Mouse (Mus musculus): ENCODE data around the gene Cpm. TPM values are rescaled to one million over a fixed set of nuclear protein-coding genes. Genes with fewer than 3 reads are reported as not detected.

Gene Cpm
- polyA plus RNA-seq, 1 experiment from 2014 or later = 4.2 TPM

- 59% methylated on average over 11 of the region's 11 CpGs for WGBS
- ATAC-seq (ENCODE audit: low read depth) = no peak
Observed at GRCm38 (mm10) chr10:117659819-117660218, 30.5 kb downstream of the Cpm start.

GRCm38 (mm10) chr10:117662316-117663055 lies 33.2 kb downstream of the Cpm start:
- Histone ChIP-seq H3K27ac (ENCODE audit: low read depth, low read length) (no peak overlapping the region), H3K9ac (replicated peaks; ENCODE audit: low read depth, low read length) (no peak overlapping the region), H3K27me3 (ENCODE audit: control insufficient read depth, insufficient read depth, low read length) (no peaks in the 10 kb centered on the region), H3K9me3 (ENCODE audit: control insufficient read depth, low read length) (no peaks in the 10 kb centered on the region), H3K36me3 (ENCODE audit: control insufficient read depth, insufficient read depth, low read length) (no peaks in the 10 kb centered on the region), H3K4me2 (ENCODE audit: low read depth, low read length) (no peak overlapping the region), H3K4me3 (ENCODE audit: low read depth, low read length) (no peak overlapping the region), H3K4me1 (ENCODE audit: control insufficient read depth, insufficient read depth, low read length) (no peaks in the 10 kb centered on the region)
- no peak for ATAC-seq (ENCODE audit: low read depth)
- WGBS = 80% methylated on average over 15 of the region's 15 CpGs

More at GRCm38 (mm10) chr10:117659819-117660218, 30.5 kb downstream of the Cpm start:
- Histone ChIP-seq H3K27ac (ENCODE audit: low read depth, low read length) (no peak overlapping the region), H3K9me3 (ENCODE audit: control insufficient read depth, low read length) (no peaks in the 10 kb centered on the region), H3K27me3 (ENCODE audit: control insufficient read depth, insufficient read depth, low read length) (no peaks in the 10 kb centered on the region), H3K4me3 (ENCODE audit: low read depth, low read length) (no peak overlapping the region), H3K9ac (replicated peaks; ENCODE audit: low read depth, low read length) (no peak overlapping the region), H3K4me2 (ENCODE audit: low read depth, low read length) (no peak overlapping the region), H3K36me3 (ENCODE audit: control insufficient read depth, insufficient read depth, low read length) (no peaks in the 10 kb centered on the region), H3K4me1 (ENCODE audit: control insufficient read depth, insufficient read depth, low read length) (no peaks in the 10 kb centered on the region)

DNA sequence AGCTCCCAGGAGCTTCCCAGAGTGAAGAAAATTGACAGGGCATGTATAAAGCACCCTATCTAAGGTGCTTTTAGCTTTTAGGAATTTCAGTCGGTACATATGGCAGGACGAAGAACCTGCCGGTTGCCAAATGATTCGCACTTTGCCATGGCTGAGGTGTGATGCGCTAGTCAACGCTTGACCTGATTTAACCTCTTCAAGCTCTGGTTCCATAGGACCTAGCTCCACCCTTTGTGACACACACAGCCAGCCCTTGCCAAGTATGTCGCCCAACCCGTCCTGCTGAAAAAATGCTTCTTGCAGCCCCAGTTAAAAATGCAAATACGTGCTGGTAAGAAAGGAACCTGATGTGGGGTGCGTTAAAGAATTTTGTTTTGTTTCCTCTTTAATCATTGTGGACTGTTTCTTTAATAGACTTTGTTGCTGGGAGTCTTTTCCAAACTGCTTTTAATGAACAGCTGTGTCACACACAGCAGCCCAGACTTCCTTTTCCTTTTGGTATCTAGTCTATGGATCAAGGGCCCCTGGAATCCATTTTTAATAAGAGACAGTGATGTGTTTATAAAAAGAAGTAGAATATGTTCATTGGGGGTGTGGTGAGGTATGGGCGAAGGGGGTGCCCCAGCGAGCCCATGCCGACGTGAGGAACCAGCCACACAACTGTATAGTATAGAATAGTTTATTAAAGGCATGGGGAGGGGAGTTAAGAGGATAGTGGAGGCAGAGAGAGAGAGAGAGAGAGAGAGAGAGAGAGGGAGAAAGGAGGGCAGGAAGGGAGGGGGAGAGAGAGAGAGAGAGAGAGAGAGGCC lies 34.0 kb downstream of the Cpm start:
- no peak for ATAC-seq (ENCODE audit: low read depth)
- no peaks in the 10 kb centered on the region for H3K27me3 ChIP-seq (ENCODE audit: control insufficient read depth, insufficient read depth, low read length)
- WGBS = 78% methylated on average over 14 of the region's 14 CpGs

DNA sequence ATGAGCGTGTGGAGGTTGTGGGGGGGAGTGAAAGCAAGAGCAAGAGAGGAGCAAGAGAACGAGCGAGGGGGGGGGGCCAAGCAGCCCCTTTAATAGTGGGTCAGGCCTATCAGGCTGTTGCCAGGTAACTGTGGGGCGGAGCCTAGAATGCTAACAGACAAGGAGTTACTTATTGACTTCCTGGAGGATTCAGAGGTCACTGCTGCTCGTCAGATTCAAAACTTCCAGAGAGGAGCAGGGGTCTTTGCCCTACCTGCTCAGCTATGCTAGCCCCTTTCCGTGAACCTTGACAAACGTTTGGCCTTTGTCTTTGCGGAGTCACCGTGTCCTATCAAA lies 34.5 kb downstream of the Cpm start:
- Histone ChIP-seq H3K9me3 (ENCODE audit: control insufficient read depth, low read length) (no peaks in the 10 kb centered on the region), H3K27ac (ENCODE audit: low read depth, low read length) (no peak overlapping the region), H3K36me3 (ENCODE audit: control insufficient read depth, insufficient read depth, low read length) (no peaks in the 10 kb centered on the region), H3K4me1 (ENCODE audit: control insufficient read depth, insufficient read depth, low read length) (no peaks in the 10 kb centered on the region), H3K4me2 (ENCODE audit: low read depth, low read length) (no peak overlapping the region), H3K27me3 (ENCODE audit: control insufficient read depth, insufficient read depth, low read length) (no peaks in the 10 kb centered on the region), H3K4me3 (ENCODE audit: low read depth, low read length) (no peak overlapping the region), H3K9ac (replicated peaks; ENCODE audit: low read depth, low read length) (no peak overlapping the region)
- WGBS = 18% methylated on average over 9 of the region's 9 CpGs
- no peak; the same call in 1 of the 2 replicates for ATAC-seq (ENCODE audit: low read depth)

More for the DNA sequence above, 34.0 kb downstream of the Cpm start:
- Histone ChIP-seq H3K4me2 (ENCODE audit: low read depth, low read length) (no peak overlapping the region), H3K4me1 (ENCODE audit: control insufficient read depth, insufficient read depth, low read length) (no peaks in the 10 kb centered on the region), H3K36me3 (ENCODE audit: control insufficient read depth, insufficient read depth, low read length) (no peaks in the 10 kb centered on the region), H3K9me3 (ENCODE audit: control insufficient read depth, low read length) (no peaks in the 10 kb centered on the region), H3K27ac (ENCODE audit: low read depth, low read length) (no peak overlapping the region), H3K9ac (replicated peaks; ENCODE audit: low read depth, low read length) (no peak overlapping the region), H3K4me3 (ENCODE audit: low read depth, low read length) (no peak overlapping the region)

DNA sequence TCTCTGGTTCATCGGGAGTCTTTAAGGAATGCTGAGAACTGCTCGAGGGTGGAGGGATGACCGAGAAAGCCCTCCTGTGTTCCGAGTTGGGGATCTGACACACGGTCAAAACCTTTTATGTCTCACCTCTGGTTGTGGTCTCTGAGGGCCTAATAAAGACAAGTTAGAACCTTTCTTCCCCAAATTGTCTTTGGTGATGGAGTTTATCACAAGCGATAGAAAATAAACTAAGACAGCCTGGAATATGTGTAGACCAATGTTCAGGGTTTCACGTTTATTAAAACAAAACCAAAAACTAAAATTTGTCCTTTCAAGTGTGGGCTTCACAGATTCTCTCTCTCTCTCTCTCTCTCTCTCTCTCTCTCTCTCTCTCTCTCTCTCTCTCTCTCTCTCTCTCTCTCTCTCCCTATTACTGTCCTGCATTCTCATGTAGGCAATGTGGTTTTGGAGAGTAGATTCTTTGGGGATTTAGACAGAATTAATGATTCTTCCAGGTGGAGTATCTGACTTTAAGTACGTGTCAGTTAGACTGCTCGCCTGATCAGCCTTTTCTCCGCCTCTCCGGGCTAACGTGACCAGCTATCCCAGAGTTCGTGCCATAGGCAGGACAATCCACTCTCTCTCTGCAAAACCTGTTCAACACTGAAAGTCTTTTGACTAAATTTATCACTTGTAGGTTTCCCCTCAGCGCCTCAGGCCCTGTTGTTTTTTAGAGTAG lies 35.1 kb downstream of the Cpm start:
- Histone ChIP-seq H3K9me3 (ENCODE audit: control insufficient read depth, low read length) (no peaks in the 10 kb centered on the region), H3K27ac (ENCODE audit: low read depth, low read length) (no peak overlapping the region), H3K9ac (replicated peaks; ENCODE audit: low read depth, low read length) (no peak overlapping the region), H3K27me3 (ENCODE audit: control insufficient read depth, insufficient read depth, low read length) (no peaks in the 10 kb centered on the region), H3K4me2 (ENCODE audit: low read depth, low read length) (no peak overlapping the region), H3K36me3 (ENCODE audit: control insufficient read depth, insufficient read depth, low read length) (no peaks in the 10 kb centered on the region), H3K4me1 (ENCODE audit: control insufficient read depth, insufficient read depth, low read length) (no peaks in the 10 kb centered on the region), H3K4me3 (ENCODE audit: low read depth, low read length) (no peak overlapping the region)
- ATAC-seq (ENCODE audit: low read depth) = no peak; the same call in 1 of the 2 replicates
- WGBS = 58% methylated on average over 14 of the region's 14 CpGs

DNA sequence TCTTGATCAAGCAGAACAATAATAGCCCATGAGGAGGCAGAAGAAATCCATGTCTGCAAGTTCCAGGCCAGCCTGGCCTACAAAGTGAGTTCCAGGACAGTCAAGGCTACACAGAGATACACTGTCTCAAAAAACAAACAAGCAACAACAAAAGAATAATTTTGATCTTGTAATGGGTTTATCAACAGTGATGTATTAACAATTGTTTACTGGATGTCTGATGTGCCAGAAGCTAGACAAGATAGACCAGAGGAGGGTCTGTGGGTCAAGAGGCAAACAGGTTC lies 35.6 kb downstream of the Cpm start:
- no peak for ATAC-seq (ENCODE audit: low read depth)
- H3K36me3 ChIP-seq (ENCODE audit: control insufficient read depth, insufficient read depth, low read length) = no peaks in the 10 kb centered on the region
- H3K27me3 ChIP-seq (ENCODE audit: control insufficient read depth, insufficient read depth, low read length) = no peaks in the 10 kb centered on the region

DNA sequence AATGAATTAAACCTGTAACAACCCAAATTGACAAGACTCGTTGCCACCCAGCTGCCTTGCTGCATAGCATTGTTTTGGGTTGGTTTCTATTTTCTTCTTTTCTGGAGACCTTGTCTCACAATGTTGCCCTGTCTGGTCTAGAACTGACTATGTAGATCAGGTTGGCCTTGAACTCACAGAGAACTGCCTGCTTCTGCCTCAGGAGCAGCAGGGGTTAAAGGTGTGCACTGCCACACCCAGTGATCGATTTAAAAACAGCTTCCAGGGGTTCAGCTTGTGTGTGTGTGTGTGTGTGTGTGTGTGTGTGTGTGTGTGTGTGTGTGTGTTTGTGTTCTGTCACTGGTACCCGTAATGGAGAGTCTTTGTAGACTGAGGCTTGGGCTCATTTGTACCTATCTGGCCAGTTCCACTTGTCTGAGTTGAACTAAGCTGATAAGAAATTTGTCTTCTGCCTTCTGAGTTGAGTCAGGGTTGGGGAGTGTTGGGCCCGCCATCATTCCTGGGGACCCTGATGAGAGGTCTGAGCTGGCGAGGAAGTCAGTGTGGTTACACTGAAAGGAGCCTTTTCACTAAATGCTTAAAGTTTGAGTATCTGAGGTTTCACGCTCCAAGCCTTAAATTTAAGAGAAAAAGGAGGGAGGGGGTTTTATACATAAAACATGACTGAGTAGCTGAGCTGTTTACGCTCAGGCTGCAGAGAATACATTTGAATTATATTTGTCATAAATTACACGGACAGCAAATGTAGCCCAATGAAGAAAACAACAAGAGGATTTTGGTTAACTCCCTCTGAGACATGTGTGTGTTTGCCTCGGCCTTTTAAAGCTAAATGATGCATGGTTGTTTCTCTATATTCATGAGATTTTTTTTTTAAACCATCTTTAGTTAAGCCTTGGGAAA lies 36.3 kb downstream of the Cpm start:
- no peak for ATAC-seq (ENCODE audit: low read depth)
- Histone ChIP-seq H3K36me3 (ENCODE audit: control insufficient read depth, insufficient read depth, low read length) (no peaks in the 10 kb centered on the region), H3K4me2 (ENCODE audit: low read depth, low read length) (no peak overlapping the region), H3K4me1 (ENCODE audit: control insufficient read depth, insufficient read depth, low read length) (no peaks in the 10 kb centered on the region), H3K9me3 (ENCODE audit: control insufficient read depth, low read length) (no peaks in the 10 kb centered on the region), H3K4me3 (ENCODE audit: low read depth, low read length) (no peak overlapping the region), H3K27me3 (ENCODE audit: control insufficient read depth, insufficient read depth, low read length) (no peaks in the 10 kb centered on the region), H3K9ac (replicated peaks; ENCODE audit: low read depth, low read length) (no peak overlapping the region), H3K27ac (ENCODE audit: low read depth, low read length) (no peak overlapping the region)
- WGBS = 49% methylated on average over 9 of the region's 9 CpGs

More for the DNA sequence above, 35.6 kb downstream of the Cpm start:
- H3K4me2 ChIP-seq (ENCODE audit: low read depth, low read length) = no peak overlapping the region
- H3K9ac ChIP-seq (replicated peaks; ENCODE audit: low read depth, low read length) = no peak overlapping the region
- H3K9me3 ChIP-seq (ENCODE audit: control insufficient read depth, low read length) = no peaks in the 10 kb centered on the region
- H3K4me3 ChIP-seq (ENCODE audit: low read depth, low read length) = no peak overlapping the region
- H3K27ac ChIP-seq (ENCODE audit: low read depth, low read length) = no peak overlapping the region
- H3K4me1 ChIP-seq (ENCODE audit: control insufficient read depth, insufficient read depth, low read length) = no peaks in the 10 kb centered on the region

- Histone ChIP-seq H3K27ac (ENCODE audit: low read depth, low read length) (no peak overlapping the region), H3K9ac (replicated peaks; ENCODE audit: low read depth, low read length) (no peak overlapping the region), H3K9me3 (ENCODE audit: control insufficient read depth, low read length) (no peaks in the 10 kb centered on the region), H3K4me1 (ENCODE audit: control insufficient read depth, insufficient read depth, low read length) (no peaks in the 10 kb centered on the region), H3K4me3 (ENCODE audit: low read depth, low read length) (no peak overlapping the region), H3K4me2 (ENCODE audit: low read depth, low read length) (no peak overlapping the region), H3K36me3 (ENCODE audit: control insufficient read depth, insufficient read depth, low read length) (no peaks in the 10 kb centered on the region), H3K27me3 (ENCODE audit: control insufficient read depth, insufficient read depth, low read length) (no peaks in the 10 kb centered on the region)
- 90% methylated on average over 3 of the region's 3 CpGs for WGBS
- ATAC-seq (ENCODE audit: low read depth) = no peak
Observed at GRCm38 (mm10) chr10:117666361-117666760, 37.1 kb downstream of the Cpm start.
